8 mouse cellular contexts compared by ENCODE assay signal in the genomic region with DNA sequence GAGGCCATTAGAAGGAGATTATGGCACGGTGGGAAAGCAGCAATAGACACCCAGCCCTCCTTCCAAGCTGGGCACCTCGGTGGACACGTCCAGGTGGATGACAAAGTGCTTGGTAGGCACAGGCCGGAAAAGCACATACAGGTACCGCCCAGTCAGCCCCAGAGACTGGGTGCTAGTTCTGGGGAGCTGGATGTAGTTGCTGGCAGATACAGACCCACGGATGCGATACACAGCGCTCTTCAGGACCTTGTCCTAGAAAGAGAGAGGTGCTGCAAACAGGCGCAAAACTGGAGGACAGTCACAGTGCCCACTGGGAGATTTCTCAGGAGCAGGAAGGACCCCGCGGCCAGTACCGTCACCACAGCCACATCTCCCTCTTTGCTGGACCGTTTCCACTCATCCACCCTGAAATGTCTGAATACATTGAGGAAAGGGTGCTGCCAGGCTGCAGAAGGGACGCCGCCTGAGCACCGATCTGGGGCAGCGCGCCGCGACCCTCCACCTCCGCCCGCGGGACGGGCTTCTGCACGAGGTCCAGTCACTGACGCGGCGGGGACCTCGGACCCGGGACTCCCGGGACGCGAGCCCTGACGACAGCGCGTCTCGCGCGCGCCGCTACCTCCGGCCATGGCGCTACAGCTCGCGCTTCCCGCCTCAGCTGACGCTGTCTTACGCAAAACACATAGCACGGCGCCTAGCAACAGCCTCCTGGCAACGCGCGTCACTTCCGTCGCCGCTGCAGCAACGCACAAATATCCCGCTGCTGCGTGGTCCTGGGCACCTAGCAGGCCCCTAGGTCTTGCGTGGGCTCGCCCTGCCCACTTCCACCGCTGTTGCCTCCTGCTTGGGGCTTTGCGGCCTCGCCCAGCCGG. TPM values are rescaled to one million over a fixed set of nuclear protein-coding genes. Genes with fewer than 3 reads are reported as not detected.
A peak's percentile ranks its signal among the peaks of the same experiment; 100 is the strongest.
DNase-seq lines count a peak whose midpoint lies in the region; ATAC-seq lines count a peak whose summit lies in the region.

A gene (minus strand): TSS at position 670 of the 872 bp plus-strand sequence.

- H3K9me3 ChIP-seq in embryonic facial prominence, embryonic 11.5 days (replicated peaks; ENCODE audit: control insufficient read depth, low read length): no peaks in the 10 kb centered on the region
- no peaks in the 10 kb centered on the region for H3K9me3 ChIP-seq in midbrain, embryonic 11.5 days (ENCODE audit: control insufficient read depth, low read length)

- no peaks in the 10 kb centered on the region for H3K36me3 ChIP-seq in embryonic facial prominence, embryonic 11.5 days (replicated peaks; ENCODE audit: control insufficient read depth, insufficient read depth, low read depth, low read length)
- H3K36me3 ChIP-seq in midbrain, embryonic 11.5 days (ENCODE audit: control insufficient read depth, insufficient read depth, low read length): no peaks in the 10 kb centered on the region

- H3K4me1 ChIP-seq in embryonic facial prominence, embryonic 11.5 days (ENCODE audit: control insufficient read depth, insufficient read depth, low read length): peaks cover 9% of the 10 kb centered on the region
- peaks cover 17% of the 10 kb centered on the region for H3K4me1 ChIP-seq in midbrain, embryonic 11.5 days (ENCODE audit: control insufficient read depth, insufficient read depth, low read length)

- peak; percentile 90 for ATAC-seq in embryonic facial prominence, embryonic 11.5 days (replicated peaks; ENCODE audit: insufficient number of reproducible peaks, low FRiP score, low TSS enrichment, low read depth)
- ATAC-seq in granulocyte monocyte progenitor cell, adult 5-6 weeks (replicated peaks; ENCODE audit: poor library complexity, severe bottlenecking): peak; percentile 97
- ATAC-seq in midbrain, embryonic 11.5 days (ENCODE audit: low FRiP score): peak; percentile 94

- H3K4me3 ChIP-seq in embryonic facial prominence, embryonic 11.5 days (ENCODE audit: low read depth, low read length): peak within 1 kb of the TSS; percentile 54
- H3K4me3 ChIP-seq in midbrain, embryonic 11.5 days (ENCODE audit: low read depth, low read length): peak within 1 kb of the TSS; percentile 63

- intact Hi-C loops in left cerebral cortex, postnatal 4 days (cut with DNase I): no loop called here

- peak within 1 kb of the TSS; percentile 75 for H3K9ac ChIP-seq in embryonic facial prominence, embryonic 11.5 days (replicated peaks; ENCODE audit: low read length)
- H3K9ac ChIP-seq in midbrain, embryonic 11.5 days (ENCODE audit: low read length): peak within 1 kb of the TSS; percentile 84

- WGBS in embryonic facial prominence, embryonic 11.5 days: 4% methylated on average over 65 of the region's 65 CpGs
- 3% methylated on average over 65 of the region's 65 CpGs for WGBS in midbrain, embryonic 11.5 days

- peak within 1 kb of the TSS; percentile 76 for H3K27ac ChIP-seq in embryonic facial prominence, embryonic 11.5 days (replicated peaks; ENCODE audit: low read depth, low read length)
- peak within 1 kb of the TSS; percentile 62 for H3K27ac ChIP-seq in midbrain, embryonic 11.5 days (ENCODE audit: low read depth, low read length)

- peak; percentile 91 for DNase-seq in adrenal gland, postnatal 25 days
- DNase-seq in embryonic facial prominence, embryonic 11.5 days (ENCODE audit: low spot score): peak; percentile 96
- DNase-seq in kidney, adult 11 months: peak; percentile 92
- peak; percentile 90 for DNase-seq in left cerebral cortex, postnatal 4 days
- peak; percentile 98 for DNase-seq in midbrain, embryonic 11.5 days (ENCODE audit: low spot score, missing footprints)
- peak; percentile 87 for DNase-seq in right cerebral cortex, postnatal 4 days
- DNase-seq in yolk sac, embryonic 10.5 days (ENCODE audit: low spot score): peak; percentile 88

- no peaks in the 10 kb centered on the region for H3K27me3 ChIP-seq in embryonic facial prominence, embryonic 11.5 days (ENCODE audit: control insufficient read depth, insufficient read depth, low read length)
- H3K27me3 ChIP-seq in midbrain, embryonic 11.5 days (ENCODE audit: control insufficient read depth, insufficient read depth, low read length): no peaks in the 10 kb centered on the region

- peak within 1 kb of the TSS; percentile 81 for H3K4me2 ChIP-seq in embryonic facial prominence, embryonic 11.5 days (ENCODE audit: low read depth, low read length)
- H3K4me2 ChIP-seq in midbrain, embryonic 11.5 days: peak within 1 kb of the TSS; percentile 86

RNA-seq across cellular contexts. Expression of the gene that starts here (rescaled TPM):
- total RNA-seq in adrenal gland, postnatal 25 days (2021): 26.7 and 28.0 TPM in 2 replicates
- 14.7 and 15.1 TPM in 2 replicates for polyA plus RNA-seq in embryonic facial prominence, embryonic 11.5 days (2014; fragmentation: Nextera tagmentation; extraction: Ambion mirVana)
- total RNA-seq in granulocyte monocyte progenitor cell, adult 5-6 weeks (2014; fragmentation: Nextera tagmentation): 64.7 and 66.9 TPM in 2 replicates
- 11.8 and 15.0 TPM in 2 replicates for total RNA-seq in granulocyte monocyte progenitor cell, adult 5-6 weeks (2017)
- total RNA-seq in left cerebral cortex, postnatal 4 days (2021): 10 to 100 TPM; 37.4 to 39.4 TPM
- polyA plus RNA-seq in midbrain, embryonic 11.5 days (2014; fragmentation: Nextera tagmentation; extraction: Ambion mirVana): 15.7 and 17.8 TPM in 2 replicates

Comparison
In these comparisons a context has a peak if more than half of its experiments do, and no peak if none do; other contexts are left out.
1. Peak in every context shown above with its lines: DNase-seq, ATAC-seq, H3K4me3 ChIP-seq and H3K27ac ChIP-seq.